Mouse (Mus musculus) heart, postnatal 0 days (tissue): ENCODE data around the gene Acer1. TPM values are rescaled to one million over a fixed set of nuclear protein-coding genes. Genes with fewer than 3 reads are reported as not detected.

ENCODE experiments used
- ATAC-seq: fragments of 200-750 bp; cut with Nextera tagmentation; 2 replicates; pipeline ENCODE4 v1.8.0; 2017; ENCODE audit warnings: low read depth, moderate number of reproducible peaks, moderate library complexity; ENCODE audit not compliant: insufficient read depth
- DNase-seq: peaks from one replicate; pipeline ENCODE4 v3.0.0-alpha.2; 2016; ENCODE audit warnings: low spot score
- H3K27ac ChIP-seq: fragments of 300-500 bp; sonication (generic); 2 replicates; pipeline ENCODE4 v1.5.1; 2014; ENCODE audit warnings: low read depth, mild to moderate bottlenecking
- H3K27me3 ChIP-seq: fragments of 300-500 bp; sonication (generic); 2 replicates; pipeline ENCODE4 v1.6.1; 2014; ENCODE audit warnings: low read length, mixed read lengths; ENCODE audit not compliant: control insufficient read depth, insufficient read depth
- H3K36me3 ChIP-seq: fragments of 300-500 bp; sonication (generic); replicated peaks from 2 replicates; pipeline ENCODE4 v1.6.1; 2014; ENCODE audit warnings: low read length, mixed read lengths; ENCODE audit not compliant: control insufficient read depth, insufficient read depth
- H3K4me1 ChIP-seq: fragments of 300-500 bp; sonication (generic); 2 replicates; pipeline ENCODE4 v1.6.1; 2014; ENCODE audit warnings: antibody characterized with exemption; ENCODE audit not compliant: control insufficient read depth, insufficient read depth
- H3K4me2 ChIP-seq: fragments of 300-500 bp; sonication (generic); 2 replicates; pipeline ENCODE4 v1.6.1; 2014; ENCODE audit warnings: low read depth, mild to moderate bottlenecking, low read length, moderate library complexity
- H3K4me3 ChIP-seq: fragments of 300-500 bp; sonication (generic); 2 replicates; pipeline ENCODE4 v1.5.1; 2014; ENCODE audit warnings: low read depth, low read length
- H3K9ac ChIP-seq: fragments of 300-500 bp; sonication (generic); replicated peaks from 2 replicates; pipeline ENCODE4 v1.6.1; 2014; ENCODE audit warnings: low read depth, low read length, mixed read lengths
- H3K9me3 ChIP-seq: fragments of 300-500 bp; sonication (generic); replicated peaks from 2 replicates; pipeline ENCODE4 v1.6.1; 2016; ENCODE audit warnings: low read length; ENCODE audit not compliant: control insufficient read depth
- CTCF ChIP-seq: IDR thresholded peaks from 2 replicates; pipeline ENCODE4 v1.5.1; 2016; ENCODE audit warnings: antibody characterized with exemption, control low read depth, low read depth
- EP300 ChIP-seq: IDR thresholded peaks from 2 replicates; pipeline ENCODE4 v1.6.1; 2016; ENCODE audit warnings: antibody characterized with exemption, low read depth
- WGBS: fragments of 180-500 bp; shearing (Covaris S2); extraction: QIAGEN DNeasy Blood & Tissue Kit; methylation state at CpG from one replicate; pipeline ENCODE4 v1.1.7; 2014; 5-methylcytosine and 5-hydroxymethylcytosine counted together
- polyA plus RNA-seq: library from polyadenylated mRNA; unstranded; fragments of >200 nt; fragmentation: Nextera tagmentation; extraction: Ambion mirVana; gene quantifications from 2 replicates; pipeline ENCODE4 v1.2.1, GENCODE M21; 2015
- total RNA-seq: library from RNA; depleted of rRNA; stranded (reverse); fragments of >200 nt; gene quantifications from 2 replicates; pipeline ENCODE4 v1.2.3, GENCODE M21; 2014; ENCODE audit warnings: low replicate concordance

Gene Acer1
- total and polyA plus RNA-seq, 2 experiments from 2014 or later = not detected

- TF ChIP-seq EP300 (no peak), CTCF (no peak)
- no peak for DNase-seq
- Histone ChIP-seq H3K4me3 (no peak overlapping the region), H3K36me3 (no peaks in the 10 kb centered on the region), H3K4me2 (no peak overlapping the region), H3K9me3 (no peaks in the 10 kb centered on the region), H3K4me1 (no peaks in the 10 kb centered on the region), H3K27me3 (no peaks in the 10 kb centered on the region), H3K27ac (no peak overlapping the region), H3K9ac (no peak overlapping the region)
- WGBS = 49% methylated on average over 8 of the region's 8 CpGs
- ATAC-seq = no peak
Measured at GRCm38 (mm10) chr17:56976531-56977390, 5.2 kb downstream of the Acer1 start.

GRCm38 (mm10) chr17:56975391-56975790 is 6.5 kb downstream of the Acer1 start:
- H3K4me1 ChIP-seq = no peaks in the 10 kb centered on the region
- H3K9ac ChIP-seq = no peak overlapping the region
- no peaks in the 10 kb centered on the region for H3K36me3 ChIP-seq
- H3K4me2 ChIP-seq = no peak overlapping the region
- ATAC-seq (no peak), DNase-seq (no peak)
- no peaks in the 10 kb centered on the region for H3K27me3 ChIP-seq
- no peak overlapping the region for H3K27ac ChIP-seq
- H3K4me3 ChIP-seq = no peak overlapping the region
- no peak for TF ChIP-seq CTCF
- TF ChIP-seq EP300 = no peak
- 65% methylated on average over 3 of the region's 3 CpGs for WGBS
- H3K9me3 ChIP-seq = no peaks in the 10 kb centered on the region

GRCm38 (mm10) chr17:56974708-56975240 is 7.2 kb downstream of the Acer1 start:
- ATAC-seq = no peak
- no peaks in the 10 kb centered on the region for H3K36me3 ChIP-seq
- H3K4me2 ChIP-seq = no peak overlapping the region
- H3K27me3 ChIP-seq = no peaks in the 10 kb centered on the region
- H3K4me1 ChIP-seq = no peaks in the 10 kb centered on the region
- TF ChIP-seq EP300 (no peak), CTCF (no peak)
- H3K4me3 ChIP-seq = no peak overlapping the region
- no peak overlapping the region for H3K9ac ChIP-seq
- 70% methylated on average over 5 of the region's 5 CpGs for WGBS
- H3K9me3 ChIP-seq = no peaks in the 10 kb centered on the region
- no peak for DNase-seq
- no peak overlapping the region for H3K27ac ChIP-seq

GRCm38 (mm10) chr17:56973956-56974707 is 7.8 kb downstream of the Acer1 start:
- Histone ChIP-seq H3K27ac (no peak overlapping the region), H3K9ac (no peak overlapping the region), H3K4me1 (no peaks in the 10 kb centered on the region), H3K4me3 (no peak overlapping the region), H3K36me3 (no peaks in the 10 kb centered on the region), H3K9me3 (no peaks in the 10 kb centered on the region), H3K4me2 (no peak overlapping the region), H3K27me3 (no peaks in the 10 kb centered on the region)
- no peak for TF ChIP-seq CTCF
- no peak for TF ChIP-seq EP300
- no peak for DNase-seq
- WGBS = 56% methylated on average over 13 of the region's 14 CpGs
- no peak for ATAC-seq

- no peaks in the 10 kb centered on the region for H3K4me1 ChIP-seq
- no peak for DNase-seq
- no peak for TF ChIP-seq CTCF
- TF ChIP-seq EP300 = no peak
Measured at GRCm38 (mm10) chr17:56970081-56970480, 11.8 kb downstream of the Acer1 start.

More at GRCm38 (mm10) chr17:56970081-56970480, 11.8 kb downstream of the Acer1 start:
- H3K9me3 ChIP-seq = no peaks in the 10 kb centered on the region
- no peak overlapping the region for H3K27ac ChIP-seq
- H3K9ac ChIP-seq = no peak overlapping the region
- no peaks in the 10 kb centered on the region for H3K36me3 ChIP-seq
- no peak overlapping the region for H3K4me2 ChIP-seq
- no peak for ATAC-seq
- H3K27me3 ChIP-seq = no peaks in the 10 kb centered on the region
- H3K4me3 ChIP-seq = no peak overlapping the region
- WGBS = 53% methylated on average over 5 of the region's 5 CpGs
